Mouse (Mus musculus): ENCODE measurements around the gene Rsg1.

Gene Rsg1

GRCm38 (mm10) chr4:141270201-141270940, 56.6 kb downstream of the Rsg1 start:
- no peaks in the 10 kb centered on the region for H3K27me3 ChIP-seq (ENCODE audit: control insufficient read depth, insufficient read depth, low read length, poor library complexity, severe bottlenecking)

GRCm38 (mm10) chr4:141271228-141271627, 57.5 kb downstream of the Rsg1 start:
- DNase-seq (ENCODE audit: low read depth, low spot score) = no peak
- Histone ChIP-seq H3K36me3 (ENCODE audit: control insufficient read depth, insufficient read depth, low read length, poor library complexity, severe bottlenecking) (no peaks in the 10 kb centered on the region), H3K27me3 (ENCODE audit: control insufficient read depth, insufficient read depth, low read length, poor library complexity, severe bottlenecking) (no peaks in the 10 kb centered on the region)

More at GRCm38 (mm10) chr4:141270201-141270940, 56.6 kb downstream of the Rsg1 start:
- no peak for DNase-seq (ENCODE audit: low read depth, low spot score)
- no peaks in the 10 kb centered on the region for H3K36me3 ChIP-seq (ENCODE audit: control insufficient read depth, insufficient read depth, low read length, poor library complexity, severe bottlenecking)

- Histone ChIP-seq H3K36me3 (ENCODE audit: control insufficient read depth, insufficient read depth, low read length, poor library complexity, severe bottlenecking) (no peaks in the 10 kb centered on the region), H3K27me3 (ENCODE audit: control insufficient read depth, insufficient read depth, low read length, poor library complexity, severe bottlenecking) (no peaks in the 10 kb centered on the region)
- no peak for DNase-seq (ENCODE audit: low read depth, low spot score)
Measured at GRCm38 (mm10) chr4:141271721-141272120, 58.0 kb downstream of the Rsg1 start.

GRCm38 (mm10) chr4:141272878-141273277, 59.1 kb downstream of the Rsg1 start:
- peak; percentile 69 for DNase-seq (ENCODE audit: low read depth, low spot score)
- Histone ChIP-seq H3K27me3 (ENCODE audit: control insufficient read depth, insufficient read depth, low read length, poor library complexity, severe bottlenecking) (no peaks in the 10 kb centered on the region), H3K36me3 (ENCODE audit: control insufficient read depth, insufficient read depth, low read length, poor library complexity, severe bottlenecking) (no peaks in the 10 kb centered on the region)

- H3K36me3 ChIP-seq (ENCODE audit: control insufficient read depth, insufficient read depth, low read length, poor library complexity, severe bottlenecking) = no peaks in the 10 kb centered on the region
- peak; percentile 87 for DNase-seq (ENCODE audit: low read depth, low spot score)
- H3K27me3 ChIP-seq (ENCODE audit: control insufficient read depth, insufficient read depth, low read length, poor library complexity, severe bottlenecking) = no peaks in the 10 kb centered on the region
Measured at GRCm38 (mm10) chr4:141273296-141273695, 59.5 kb downstream of the Rsg1 start.

- Histone ChIP-seq H3K36me3 (ENCODE audit: control insufficient read depth, insufficient read depth, low read length, poor library complexity, severe bottlenecking) (no peaks in the 10 kb centered on the region), H3K27me3 (ENCODE audit: control insufficient read depth, insufficient read depth, low read length, poor library complexity, severe bottlenecking) (no peaks in the 10 kb centered on the region)
- no peak for DNase-seq (ENCODE audit: low read depth, low spot score)
Measured at GRCm38 (mm10) chr4:141274485-141275341, 61.0 kb downstream of the Rsg1 start.

All from splenic B cell, adult 2 months (primary cell).